Mouse (Mus musculus): ENCODE measurements around the gene Slit3. TPM values are rescaled to one million over a fixed set of nuclear protein-coding genes. Genes with fewer than 3 reads are reported as not detected.

Slit3 gene
- total RNA-seq, 2 experiments from 2014 or later, result 56.7 to 60.0 TPM

GRCm38 (mm10) chr11:35109781-35110180 is 11.2 kb upstream of the Slit3 start:
- Histone ChIP-seq H3K4me3 (no peak overlapping the region), H3K27ac (no peak overlapping the region)
- no peak for DNase-seq (ENCODE audit: extremely low spot score in 1 of 2, low spot score in 2 of 2)
- intact Hi-C loops (cut with DNase I), result no loop called here
- no peak for TF ChIP-seq CTCF (IDR thresholded peaks at IDR 0.05)

- intact Hi-C loops (cut with DNase I), result no loop called here
- DNase-seq (ENCODE audit: extremely low spot score in 1 of 2, low spot score in 2 of 2), result no peak
- no peak overlapping the region for H3K4me3 ChIP-seq
- no peak for TF ChIP-seq CTCF (IDR thresholded peaks at IDR 0.05)
- H3K27ac ChIP-seq, result no peak overlapping the region
These were observed 10.2 kb upstream of the Slit3 start for GRCm38 (mm10) chr11:35110784-35111183.

- no peak overlapping the region for H3K4me3 ChIP-seq
- no peak overlapping the region for H3K27ac ChIP-seq
- intact Hi-C loops (cut with DNase I), result no loop called here
- TF ChIP-seq CTCF (IDR thresholded peaks at IDR 0.05), result no peak
- no peak for DNase-seq (ENCODE audit: extremely low spot score in 1 of 2, low spot score in 2 of 2)
These were observed 7.7 kb upstream of the Slit3 start for GRCm38 (mm10) chr11:35113290-35113689.

GRCm38 (mm10) chr11:35116436-35116835 is 4.6 kb upstream of the Slit3 start:
- intact Hi-C loops (cut with DNase I), result no loop called here
- no peak for TF ChIP-seq CTCF (IDR thresholded peaks at IDR 0.05)
- Histone ChIP-seq H3K4me3 (no peak overlapping the region), H3K27ac (no peak overlapping the region)
- no peak for DNase-seq (ENCODE audit: extremely low spot score in 1 of 2, low spot score in 2 of 2)

GRCm38 (mm10) chr11:35117871-35118270 is 3.2 kb upstream of the Slit3 start:
- intact Hi-C loops (cut with DNase I), result no loop called here
- no peak for DNase-seq (ENCODE audit: extremely low spot score in 1 of 2, low spot score in 2 of 2)
- Histone ChIP-seq H3K27ac (no peak overlapping the region), H3K4me3 (no peak overlapping the region)
- no peak for TF ChIP-seq CTCF (IDR thresholded peaks at IDR 0.05)

- no peak for TF ChIP-seq CTCF (IDR thresholded peaks at IDR 0.05)
- no peak for DNase-seq (ENCODE audit: extremely low spot score in 1 of 2, low spot score in 2 of 2)
- intact Hi-C loops (cut with DNase I), result loop anchor here (1.0 kb wide), 3 partner anchors 237 to 333 kb away; no protein-coding TSS in a partner anchor
- Histone ChIP-seq H3K4me3 (no peak overlapping the region), H3K27ac (no peak overlapping the region)
These were observed 2.3 kb upstream of the Slit3 start for GRCm38 (mm10) chr11:35118731-35119130.

- TF ChIP-seq CTCF (IDR thresholded peaks at IDR 0.05), result peak; percentile 78
- intact Hi-C loops (cut with DNase I), result loop anchor here (1.0 kb wide), 3 partner anchors 238 to 332 kb away; no protein-coding TSS in a partner anchor
- peak; percentile 72 to 80 for DNase-seq (ENCODE audit: extremely low spot score in 1 of 2, low spot score in 2 of 2)
- Histone ChIP-seq H3K27ac (no peak overlapping the region), H3K4me3 (no peak overlapping the region)
These were observed 1.7 kb upstream of the Slit3 start for GRCm38 (mm10) chr11:35119360-35119759.

- no peak overlapping the region for H3K27ac ChIP-seq
- intact Hi-C loops (cut with DNase I), result loop anchor here (5.0 kb wide), 5 partner anchors 42 to 547 kb away; no protein-coding TSS in a partner anchor
- H3K4me3 ChIP-seq, result no peak overlapping the region
- DNase-seq (ENCODE audit: extremely low spot score in 1 of 2, low spot score in 2 of 2), result no peak
- TF ChIP-seq CTCF (IDR thresholded peaks at IDR 0.05), result no peak
These were observed 948 bp upstream of the Slit3 start for GRCm38 (mm10) chr11:35120076-35120475.

GRCm38 (mm10) chr11:35121611-35121959 is 561 bp downstream of the Slit3 start:
- Histone ChIP-seq H3K27ac (peak overlapping the region; percentile 80), H3K4me3 (peak overlapping the region; percentile 63)
- intact Hi-C loops (cut with DNase I), result loop anchor here (5.0 kb wide), 5 partner anchors 41 to 546 kb away; no protein-coding TSS in a partner anchor
- no peak for DNase-seq (ENCODE audit: extremely low spot score in 1 of 2, low spot score in 2 of 2)
- TF ChIP-seq CTCF (IDR thresholded peaks at IDR 0.05), result no peak

GRCm38 (mm10) chr11:35122091-35122811 is 1.2 kb downstream of the Slit3 start:
- intact Hi-C loops (cut with DNase I), result loop anchor here (2.0 to 5.0 kb wide), 7 partner anchors 21 to 545 kb away; no protein-coding TSS in a partner anchor
- peak overlapping the region; percentile 80 for H3K27ac ChIP-seq
- H3K4me3 ChIP-seq, result peak overlapping the region; percentile 63
- DNase-seq (ENCODE audit: extremely low spot score in 1 of 2, low spot score in 2 of 2), result no peak
- TF ChIP-seq CTCF (IDR thresholded peaks at IDR 0.05), result no peak; the same call in 1 of the 2 replicates

- no peak overlapping the region for H3K4me3 ChIP-seq
- TF ChIP-seq CTCF (IDR thresholded peaks at IDR 0.05), result no peak
- intact Hi-C loops (cut with DNase I), result loop anchor here (5.0 kb wide), 5 partner anchors 38 to 543 kb away; no protein-coding TSS in a partner anchor
- no peak for DNase-seq (ENCODE audit: extremely low spot score in 1 of 2, low spot score in 2 of 2)
- no peak overlapping the region for H3K27ac ChIP-seq
These were observed 3.6 kb downstream of the Slit3 start for GRCm38 (mm10) chr11:35124489-35125107.

- DNase-seq (ENCODE audit: extremely low spot score in 1 of 2, low spot score in 2 of 2), result no peak
- no peak overlapping the region for H3K4me3 ChIP-seq
- no peak for TF ChIP-seq CTCF (IDR thresholded peaks at IDR 0.05)
- intact Hi-C loops (cut with DNase I), result no loop called here
- no peak overlapping the region for H3K27ac ChIP-seq
These were observed 4.1 kb downstream of the Slit3 start for GRCm38 (mm10) chr11:35125108-35125490.
